Mouse (Mus musculus) testis, adult 2 months (tissue): Measurements from ENCODE around the gene Card9.

Experiments
- CTCF ChIP-seq: fragments of 200-500 bp; IDR thresholded peaks from 2 replicates; pipeline ENCODE4 v1.5.1; 2012; ENCODE audit warnings: low read depth, mild to moderate bottlenecking, inconsistent platforms, low read length, moderate library complexity; ENCODE audit not compliant: control insufficient read depth, insufficient read depth, insufficient replicate concordance
- POLR2A ChIP-seq: fragments of 200-500 bp; IDR thresholded peaks from 2 replicates; pipeline ENCODE4 v1.6.1; 2012; ENCODE audit warnings: low read depth, mild to moderate bottlenecking, inconsistent platforms, low read length, moderate library complexity; ENCODE audit not compliant: control insufficient read depth

GRCm38 (mm10) chr2:26304711-26305110 is 56.0 kb downstream of the Card9 start:
- no peak for TF ChIP-seq POLR2A
- no peak for TF ChIP-seq CTCF
